Mouse (Mus musculus): ENCODE measurements around the gene Pkp2. TPM values are rescaled to one million over a fixed set of nuclear protein-coding genes. Genes with fewer than 3 reads are reported as not detected.
"Not testable (repeated sequence)": the region's sequence is repeated elsewhere in the genome, so short reads cannot be mapped to it uniquely, and the experiment has no call there.

The Pkp2 gene
- 0.33 and 0.37 TPM in 2 replicates for polyA plus RNA-seq (2015; fragmentation: Nextera tagmentation; extraction: Ambion mirVana)

DNA sequence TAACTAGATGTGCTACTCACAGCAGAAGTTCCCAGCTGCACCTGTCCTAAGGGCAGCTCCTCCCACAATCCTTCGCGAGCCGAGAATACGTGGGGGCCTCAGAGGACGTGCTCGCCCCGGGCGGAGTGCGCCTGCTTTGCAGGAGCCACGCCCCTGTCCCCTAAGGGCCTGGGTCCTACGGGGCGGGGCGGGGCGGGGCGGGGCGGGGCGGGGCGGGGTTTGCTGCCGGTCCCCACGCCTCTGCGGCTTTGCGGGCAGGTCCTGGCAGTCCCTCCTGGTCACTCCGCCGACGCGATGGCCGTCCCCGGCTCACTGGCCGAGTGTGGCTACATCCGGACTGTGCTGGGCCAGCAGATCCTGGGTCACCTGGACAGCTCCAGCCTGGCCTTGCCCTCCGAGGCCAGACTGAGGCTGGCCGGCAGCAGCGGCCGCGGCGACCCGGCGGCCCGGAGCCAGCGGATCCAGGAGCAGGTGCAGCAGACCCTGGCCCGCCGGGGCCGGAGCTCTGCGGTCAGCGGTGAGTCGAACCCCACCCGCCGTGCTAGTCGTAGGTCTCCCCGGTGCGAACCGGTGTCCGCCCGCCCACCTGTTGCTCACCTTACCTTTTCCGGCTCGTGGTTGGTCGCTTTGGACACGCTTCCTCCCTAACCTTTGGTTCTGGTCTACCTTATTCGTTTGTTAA, at the start of gene Pkp2:
TSS of gene Pkp2 (plus strand) at position 240 of the 682 bp plus-strand sequence.
- DNase-seq (ENCODE audit: low spot score), result peak; percentile 52

DNA sequence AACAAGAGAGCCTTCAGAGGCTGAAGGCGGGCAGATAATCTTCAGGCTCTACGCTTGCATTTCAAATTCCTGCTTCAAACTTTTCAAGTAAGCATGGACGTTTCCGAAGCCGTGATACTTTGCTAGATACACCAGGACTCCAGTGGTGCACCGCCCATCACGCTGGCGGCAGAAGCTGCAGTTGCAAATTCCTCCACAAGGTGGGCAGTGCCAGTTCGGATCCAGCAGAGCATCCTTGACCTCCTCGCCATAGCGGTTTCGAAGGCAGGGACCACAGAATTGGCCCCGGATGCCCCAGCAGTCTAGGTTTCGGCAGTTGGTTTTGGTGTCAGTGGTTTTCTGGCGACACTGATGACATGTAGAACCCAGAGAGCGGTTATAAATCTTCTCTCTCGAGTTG, 15.7 kb upstream of the Pkp2 start:
- no peak for DNase-seq (ENCODE audit: low spot score)

GRCm38 (mm10) chr16:16201991-16202390, 11.1 kb upstream of the Pkp2 start:
- DNase-seq (ENCODE audit: low spot score), result not testable (repeated sequence)

DNA sequence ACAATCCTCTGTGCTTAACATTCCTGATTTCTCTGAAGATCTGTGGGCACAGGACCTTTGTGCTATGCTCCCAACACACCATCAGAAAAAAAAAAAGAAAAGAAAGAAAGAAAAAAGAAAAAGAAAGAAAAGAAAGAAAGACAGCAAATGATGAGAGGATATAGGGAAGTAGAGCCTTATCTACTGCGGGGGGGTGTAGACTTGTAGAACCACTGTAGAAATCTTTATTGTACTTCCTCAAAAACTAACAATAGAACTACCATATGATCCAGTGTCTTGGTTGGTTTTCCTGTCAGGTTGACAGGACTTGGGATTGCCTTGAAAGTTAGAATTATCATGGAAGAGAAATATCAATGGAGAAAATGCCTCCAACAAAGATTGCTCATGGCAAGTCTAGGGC, 8.5 kb upstream of the Pkp2 start:
- DNase-seq (ENCODE audit: low spot score), result no peak

GRCm38 (mm10) chr16:16212723-16213078, 417 bp upstream of the Pkp2 start:
- no peak for DNase-seq (ENCODE audit: low spot score)

DNA sequence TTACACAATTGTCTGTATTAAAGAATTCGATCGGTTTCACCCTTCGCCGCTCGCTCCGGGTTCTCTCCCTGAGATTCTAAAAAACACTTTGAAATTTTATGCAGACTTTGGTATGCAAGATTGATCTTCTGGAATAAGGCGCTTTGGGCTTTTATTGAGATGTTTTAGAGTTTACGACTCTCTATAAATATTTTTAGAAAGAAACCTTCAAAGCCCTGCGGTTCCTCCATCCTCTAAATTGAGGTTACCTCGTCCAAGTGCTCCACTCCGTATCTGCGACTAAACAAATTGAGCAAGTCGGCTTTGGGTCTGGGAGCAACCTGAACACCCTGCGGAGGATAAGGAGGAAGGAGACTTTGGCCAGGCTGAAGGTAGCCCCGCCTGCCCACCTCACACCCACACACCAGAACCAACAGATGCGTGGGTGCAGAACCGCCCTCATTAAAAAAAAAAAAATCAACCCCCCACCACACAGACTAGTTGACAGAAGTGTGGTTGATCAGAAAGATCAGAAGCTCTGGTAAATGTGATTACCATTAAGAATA, 715 bp downstream of the Pkp2 start:
- DNase-seq (ENCODE audit: low spot score), result no peak

DNA sequence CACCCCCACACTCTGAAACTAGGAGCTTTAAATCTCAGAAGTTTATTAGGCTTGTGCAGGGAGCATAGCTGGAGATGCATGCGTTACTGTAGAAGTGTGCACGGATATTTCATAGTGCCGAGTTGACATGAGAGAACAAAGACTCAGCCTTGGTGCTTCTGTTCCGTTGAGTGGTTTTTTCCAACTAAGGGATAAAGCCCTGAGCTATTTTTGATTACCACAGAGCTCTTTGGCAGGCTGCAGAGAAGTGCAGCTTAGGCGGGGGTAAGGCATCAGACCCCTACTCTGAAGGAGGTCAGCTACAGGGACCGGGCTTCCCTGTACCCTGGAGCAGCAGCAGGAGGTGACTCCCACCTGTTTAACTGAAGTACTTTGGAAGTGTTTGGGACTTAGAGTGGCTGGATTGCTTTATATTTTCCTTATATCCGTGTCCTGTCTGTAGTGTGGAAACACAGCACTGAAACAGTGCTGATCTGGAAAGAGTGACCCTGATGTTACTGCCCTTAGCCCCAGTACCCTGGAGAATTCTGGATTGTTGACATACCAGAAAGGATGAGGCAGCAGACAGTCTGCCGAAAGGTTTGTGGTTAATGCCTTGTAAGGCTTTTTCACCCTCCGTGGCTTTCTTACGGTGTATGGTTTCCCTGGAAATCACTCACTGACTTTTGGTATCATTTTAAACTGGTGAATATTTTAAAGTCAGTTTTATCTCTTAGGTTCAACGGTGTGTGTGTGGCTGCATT, 2.7 kb downstream of the Pkp2 start:
- DNase-seq (ENCODE audit: low spot score), result no peak

DNA sequence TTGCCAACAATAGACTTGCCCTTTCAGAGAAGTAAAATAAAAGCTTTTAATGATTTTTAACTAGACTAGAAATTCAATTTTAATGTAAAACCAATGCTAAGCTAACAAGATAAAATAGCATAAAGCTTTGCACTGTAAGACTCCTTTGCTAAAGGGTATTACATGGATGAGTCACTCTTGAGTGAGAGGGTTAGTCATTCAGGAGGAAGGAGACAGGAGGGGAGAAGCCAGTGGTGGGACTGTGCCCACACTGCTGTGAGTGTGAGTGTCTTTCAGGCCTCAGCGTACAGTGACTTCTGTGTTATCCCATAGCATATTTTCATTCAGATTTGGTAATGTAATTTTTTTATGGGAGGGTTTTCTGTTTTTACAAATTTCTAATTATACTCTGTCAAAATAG, 3.8 kb downstream of the Pkp2 start:
- DNase-seq (ENCODE audit: low spot score), result no peak

DNA sequence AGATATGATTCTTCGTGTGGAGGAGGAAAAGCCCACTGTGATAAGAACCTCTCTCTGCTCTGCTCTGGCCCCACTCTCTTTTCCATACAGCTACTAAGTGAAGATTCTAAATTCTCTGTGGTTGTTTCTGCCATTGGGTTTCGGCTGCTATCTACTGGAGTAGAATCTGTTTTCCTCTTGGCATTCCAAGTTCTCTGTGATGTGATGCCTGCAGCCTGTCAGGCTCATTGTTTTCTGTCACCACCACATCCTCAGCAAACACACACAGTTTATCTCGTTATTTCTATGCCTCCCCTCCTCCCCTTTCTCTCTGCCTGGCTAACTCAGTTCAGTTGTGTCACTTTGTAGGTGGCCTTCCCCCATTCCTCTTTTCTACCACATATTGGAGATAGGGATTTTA, 6.7 kb downstream of the Pkp2 start:
- DNase-seq (ENCODE audit: low spot score), result no peak

GRCm38 (mm10) chr16:16222651-16223050, 9.5 kb downstream of the Pkp2 start:
- no peak for DNase-seq (ENCODE audit: low spot score)

- DNase-seq (ENCODE audit: low spot score), result no peak
Measured at GRCm38 (mm10) chr16:16224506-16224924, 11.4 kb downstream of the Pkp2 start.

- DNase-seq (ENCODE audit: low spot score), result no peak
Measured at GRCm38 (mm10) chr16:16225828-16226227, 12.7 kb downstream of the Pkp2 start.

DNA sequence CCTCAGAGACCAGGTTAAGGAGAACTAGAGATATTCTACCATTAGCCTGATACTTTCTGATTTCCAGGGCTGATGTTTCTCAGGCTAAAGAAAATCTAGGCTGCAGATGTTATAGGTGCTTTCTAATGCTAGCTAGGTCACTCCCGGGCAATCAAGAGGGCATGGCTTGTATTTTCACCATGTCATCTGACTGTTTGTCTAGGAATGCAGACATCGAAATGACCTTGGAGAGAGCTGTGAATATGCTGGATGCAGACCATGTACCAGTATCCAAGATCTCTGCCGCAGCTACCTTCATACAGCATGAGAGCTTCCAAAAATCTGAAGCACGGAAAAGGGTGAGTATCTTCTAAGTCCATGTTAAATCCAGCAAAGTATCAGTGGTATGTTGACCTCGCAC, 17.3 kb downstream of the Pkp2 start:
- DNase-seq (ENCODE audit: low spot score), result no peak

- DNase-seq (ENCODE audit: low spot score), result no peak
Measured at GRCm38 (mm10) chr16:16233919-16234318, 20.8 kb downstream of the Pkp2 start.

DNA sequence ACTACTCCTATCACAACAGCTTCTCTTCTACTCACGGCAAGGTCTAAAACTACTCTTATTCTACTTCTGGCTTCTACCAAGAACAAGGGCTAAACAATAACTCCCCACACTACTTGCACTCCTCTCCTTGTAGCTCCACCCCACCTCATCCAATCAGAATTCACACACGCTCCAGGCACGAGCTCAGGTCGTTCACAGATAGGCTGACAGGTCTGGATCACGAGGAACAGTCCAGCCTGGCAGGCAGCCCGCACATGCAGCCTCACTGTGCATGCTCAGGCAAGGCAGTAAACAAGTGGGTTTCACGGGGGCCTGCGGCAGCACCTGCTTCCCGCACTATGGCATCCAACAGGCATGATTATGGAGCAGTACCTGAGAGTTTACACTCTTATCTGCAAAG, 23.6 kb downstream of the Pkp2 start:
- not testable (repeated sequence) for DNase-seq (ENCODE audit: low spot score)

GRCm38 (mm10) chr16:16238356-16238755, 25.2 kb downstream of the Pkp2 start:
- DNase-seq (ENCODE audit: low spot score), result no peak

DNA sequence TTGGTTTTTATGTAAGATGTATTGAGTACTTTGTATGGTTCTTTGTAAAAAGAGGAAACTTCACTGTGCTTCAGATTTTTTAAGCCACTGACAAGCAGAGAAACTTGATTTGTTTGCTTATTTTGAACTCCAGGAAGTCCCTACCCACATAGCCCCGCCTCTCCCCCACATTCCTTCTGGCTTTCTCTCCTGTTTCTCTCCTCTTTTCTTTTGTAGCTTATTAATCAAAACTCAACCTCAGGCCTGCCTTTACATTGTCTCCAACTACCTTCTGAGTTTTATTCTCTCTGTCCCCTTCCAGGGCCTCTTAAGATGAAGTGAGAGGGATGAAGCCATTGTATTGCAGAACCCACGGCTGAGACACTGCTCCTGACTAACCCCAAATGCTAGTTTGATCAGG, 31.6 kb downstream of the Pkp2 start:
- no peak for DNase-seq (ENCODE audit: low spot score)

DNA sequence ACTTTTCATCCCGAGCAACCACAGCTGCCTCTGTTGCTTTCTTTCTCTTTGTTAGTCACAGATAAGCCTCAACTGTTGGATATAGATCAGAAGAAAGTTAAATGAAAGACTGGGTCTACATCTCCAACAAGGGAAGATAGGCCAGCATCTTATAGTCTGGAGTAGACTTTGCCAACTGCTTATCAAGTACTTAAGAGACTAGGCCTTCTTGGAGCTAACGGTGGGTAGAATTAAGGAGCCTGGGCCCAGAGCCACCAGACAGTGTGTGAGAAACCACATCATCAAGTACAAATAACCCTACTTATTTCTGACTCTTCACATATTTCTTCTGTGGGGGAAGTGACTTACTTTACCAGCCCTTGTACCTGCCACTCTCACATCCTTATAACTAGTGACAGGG, 37.4 kb downstream of the Pkp2 start:
- DNase-seq (ENCODE audit: low spot score), result no peak

GRCm38 (mm10) chr16:16253326-16254074, 40.4 kb downstream of the Pkp2 start:
- no peak for DNase-seq (ENCODE audit: low spot score)

DNA sequence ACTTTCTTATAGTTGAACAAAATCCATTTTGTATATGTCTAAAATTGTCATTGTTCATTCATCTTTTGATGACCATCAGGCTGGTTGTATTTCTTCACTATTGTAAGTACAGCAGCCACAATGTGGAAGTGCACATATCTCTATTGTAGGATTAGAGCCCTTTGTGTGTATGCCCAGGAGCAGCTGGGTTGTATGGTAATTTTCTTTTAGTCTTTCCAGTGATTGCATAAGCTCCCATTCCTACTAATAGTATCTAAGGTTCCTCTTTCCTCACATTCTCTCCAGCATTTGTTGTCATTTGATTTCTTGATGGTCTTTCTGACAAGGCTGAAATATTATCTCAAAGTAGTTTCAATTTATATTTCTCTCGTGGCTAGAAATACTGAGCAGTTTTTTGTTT, 42.1 kb downstream of the Pkp2 start:
- no peak for DNase-seq (ENCODE audit: low spot score)

DNA sequence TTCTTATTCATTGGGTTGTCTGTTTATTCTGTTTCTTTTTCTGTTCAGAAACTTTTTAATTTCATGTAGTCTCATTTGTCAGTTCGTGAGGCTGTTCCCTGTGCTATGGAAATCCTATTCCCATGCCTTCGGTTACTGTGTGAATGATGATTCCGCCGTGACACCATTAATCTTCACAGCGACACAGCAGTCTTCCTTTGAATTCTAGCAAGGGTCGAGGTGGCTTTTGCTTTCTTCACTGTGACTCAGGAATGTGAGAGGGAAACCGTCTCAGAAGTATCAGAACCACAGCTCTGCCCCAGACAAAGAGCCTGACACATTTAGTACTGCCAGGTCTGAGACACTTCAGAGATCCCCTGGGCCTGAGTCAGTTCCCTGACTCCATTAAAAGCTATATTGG, 42.8 kb downstream of the Pkp2 start:
- DNase-seq (ENCODE audit: low spot score), result no peak

- DNase-seq (ENCODE audit: low spot score), result no peak
Measured at GRCm38 (mm10) chr16:16256672-16257071, 43.6 kb downstream of the Pkp2 start.

All from thymus, postnatal 0 days (tissue).